Mouse (Mus musculus): ENCODE results near the gene Rnf111. TPM values are rescaled to one million over a fixed set of nuclear protein-coding genes. Genes with fewer than 3 reads are reported as not detected.

The Rnf111 gene
- total and polyA plus RNA-seq, 3 experiments, result 10.4 to 17.6 (median 11.8) TPM

DNA sequence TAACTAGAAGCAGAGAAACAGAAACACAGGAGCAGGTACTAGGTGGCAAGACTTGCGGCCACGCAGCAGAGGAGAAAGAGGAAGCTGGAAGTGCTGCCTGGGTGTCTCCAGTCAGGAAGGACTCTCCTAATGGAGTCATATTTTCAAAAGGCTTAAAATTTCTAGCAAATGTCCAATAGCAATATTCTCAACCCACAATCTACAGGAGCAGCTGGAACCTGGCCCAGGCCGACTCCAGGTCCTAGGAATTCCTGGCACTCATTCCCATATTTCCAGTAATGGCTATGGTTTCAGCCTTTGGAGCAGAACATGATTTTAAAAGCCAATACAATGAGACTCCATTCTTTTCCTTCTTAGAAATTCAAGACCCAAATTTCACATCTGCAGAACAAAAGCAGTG lies 114.0 kb downstream of the Rnf111 start:
- no peaks in the 10 kb centered on the region for H3K79me2 ChIP-seq (replicated peaks; ENCODE audit: control insufficient read depth, extremely low read depth, insufficient read depth, poor library complexity, severe bottlenecking)
- H3K9ac ChIP-seq (ENCODE audit: insufficient read depth, low read depth), result no peak overlapping the region
- H3K4me2 ChIP-seq (ENCODE audit: insufficient read depth, low read depth, poor library complexity, severe bottlenecking), result no peak overlapping the region
- TF ChIP-seq ZC3H11A (IDR thresholded peaks at IDR 0.05; ENCODE audit: low read depth, low read length) (no peak), JUN (IDR thresholded peaks at IDR 0.05; ENCODE audit: insufficient read depth, low read depth, low read length) (no peak), MEF2A (IDR thresholded peaks at IDR 0.05; ENCODE audit: borderline replicate concordance, low read depth, low read length) (no peak), MAFK (IDR thresholded peaks at IDR 0.05; ENCODE audit: insufficient replicate concordance, low read length) (no peak), JUND (conservative IDR thresholded peaks at IDR 0.05; ENCODE audit: low read depth, low read length) (no peak), IRF4 (IDR thresholded peaks at IDR 0.05; ENCODE audit: low read depth, low read length) (no peak), UBTF (IDR thresholded peaks at IDR 0.05; ENCODE audit: low read depth, low read length) (no peak), RAD21 (IDR thresholded peaks at IDR 0.05; ENCODE audit: low read depth, low read length) (no peak), CTCF (conservative IDR thresholded peaks at IDR 0.05 in 1 of 2, IDR thresholded peaks at IDR 0.05 in 1 of 2; ENCODE audit: low read depth in 2 of 2, low read length in 2 of 2) (no peak), KAT2A (IDR thresholded peaks at IDR 0.05; ENCODE audit: insufficient replicate concordance, low read length) (no peak), MYC (IDR thresholded peaks at IDR 0.05; ENCODE audit: low read depth, low read length) (no peak), POLR2A (IDR thresholded peaks at IDR 0.05; ENCODE audit: low read depth, low read length) (no peak), ZNF384 (IDR thresholded peaks at IDR 0.05; ENCODE audit: low read depth, low read length) (no peak), ELF1 (IDR thresholded peaks at IDR 0.05; ENCODE audit: low read depth, low read length) (no peak), BHLHE40 (IDR thresholded peaks at IDR 0.05; ENCODE audit: low read depth, low read length) (no peak), MXI1 (IDR thresholded peaks at IDR 0.05; ENCODE audit: low read depth, low read length) (no peak), CHD2 (IDR thresholded peaks at IDR 0.05; ENCODE audit: low read length) (no peak), USF1 (IDR thresholded peaks at IDR 0.05; ENCODE audit: low read depth, low read length) (no peak)
- H3K27me3 ChIP-seq (replicated peaks), result no peaks in the 10 kb centered on the region
- H3K27ac ChIP-seq (ENCODE audit: insufficient read depth, low read depth), result no peak overlapping the region
- peaks cover 2% of the 10 kb centered on the region for H3K9me3 ChIP-seq (replicated peaks; ENCODE audit: low read length)
- dilution Hi-C loops (cut with MboI; ENCODE audit: extremely low pct_ligation_motif_present, extremely low pct_unique_long_range_greater_than_20kb, low sequenced_read_pairs) (no loop called here), in situ Hi-C loops (cut with MboI; ENCODE audit: low pct_ligation_motif_present, low pct_unique_long_range_greater_than_20kb, low sequenced_read_pairs) (no loop called here)
- H3K4me3 ChIP-seq (replicated peaks in 1 of 3; ENCODE audit: low read depth in 2 of 3, low read length in 2 of 3, poor library complexity in 1 of 3), result no peak overlapping the region
- H3K4me1 ChIP-seq (ENCODE audit: control insufficient read depth in 1 of 2, insufficient read depth in 2 of 2), result 0 out of 4 replicates have a peak, but pooled peaks cover 2% of the 10 kb centered on the region in 2 experiments
- no peak for DNase-seq (ENCODE audit: extremely low read depth)
- peaks cover 69 to 95% of the 10 kb centered on the region in 2 experiments for H3K36me3 ChIP-seq (replicated peaks in 1 of 2; ENCODE audit: control insufficient read depth in 1 of 2, insufficient read depth in 1 of 2, low read length in 1 of 2)

DNA sequence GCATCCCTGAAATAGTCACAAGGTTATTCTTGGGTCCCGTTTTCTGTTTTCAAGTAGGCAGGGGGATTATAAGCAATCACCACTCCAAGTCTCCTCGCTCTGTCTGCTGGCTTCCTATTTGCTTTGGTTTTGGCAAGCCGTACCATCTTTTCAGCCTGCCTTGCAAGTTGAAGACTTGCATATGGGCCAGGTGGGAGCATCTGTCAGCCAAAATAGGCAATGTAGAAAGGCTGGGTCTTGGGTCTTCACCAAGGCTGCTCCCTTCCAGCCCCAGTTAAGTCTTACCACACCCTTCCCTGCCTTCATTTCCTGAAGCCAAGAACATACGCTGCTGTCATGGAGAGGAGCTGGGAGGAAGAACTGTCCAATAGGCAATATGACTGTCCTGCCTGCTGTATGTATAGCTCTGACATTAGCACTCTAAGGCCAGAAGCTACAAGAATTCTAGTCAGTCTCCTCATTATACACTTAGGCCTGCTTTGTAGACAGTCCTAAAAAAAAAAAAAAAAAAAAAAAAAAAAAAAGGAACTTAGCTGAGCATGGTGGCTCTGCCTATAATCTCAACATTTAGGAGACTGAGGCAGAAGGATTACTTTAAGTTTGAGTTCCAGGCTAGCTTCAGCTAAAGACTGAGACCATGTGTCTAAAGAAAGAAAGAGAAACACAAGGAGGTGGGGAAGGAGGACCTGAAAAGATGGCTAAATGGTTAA lies 116.0 kb downstream of the Rnf111 start:
- peaks cover 76 to 96% of the 10 kb centered on the region in 2 experiments for H3K36me3 ChIP-seq (replicated peaks in 1 of 2; ENCODE audit: control insufficient read depth in 1 of 2, insufficient read depth in 1 of 2, low read length in 1 of 2)
- no peak overlapping the region for H3K27ac ChIP-seq (ENCODE audit: insufficient read depth, low read depth)
- TF ChIP-seq MAX (IDR thresholded peaks at IDR 0.05; ENCODE audit: low read length), result no peak
- peak; percentile 63 for TF ChIP-seq ZNF384 (IDR thresholded peaks at IDR 0.05; ENCODE audit: low read depth, low read length)
- 0 out of 4 replicates have a peak, but pooled peaks cover 2% of the 10 kb centered on the region in 2 experiments for H3K4me1 ChIP-seq (ENCODE audit: control insufficient read depth in 1 of 2, insufficient read depth in 2 of 2)
- H3K9me3 ChIP-seq (replicated peaks; ENCODE audit: low read length), result peaks cover 2% of the 10 kb centered on the region
- no peak overlapping the region for H3K4me2 ChIP-seq (ENCODE audit: insufficient read depth, low read depth, poor library complexity, severe bottlenecking)
- DNase-seq (ENCODE audit: extremely low read depth), result no peak
- in situ Hi-C loops (cut with MboI; ENCODE audit: low pct_ligation_motif_present, low pct_unique_long_range_greater_than_20kb, low sequenced_read_pairs), result no loop called here
- no peak overlapping the region for H3K9ac ChIP-seq (ENCODE audit: insufficient read depth, low read depth)
- no peaks in the 10 kb centered on the region for H3K79me2 ChIP-seq (replicated peaks; ENCODE audit: control insufficient read depth, extremely low read depth, insufficient read depth, poor library complexity, severe bottlenecking)
- H3K4me3 ChIP-seq (replicated peaks in 1 of 3; ENCODE audit: low read depth in 2 of 3, low read length in 2 of 3, poor library complexity in 1 of 3), result no peak overlapping the region
- no peaks in the 10 kb centered on the region for H3K27me3 ChIP-seq (replicated peaks)
- dilution Hi-C loops (cut with MboI; ENCODE audit: extremely low pct_ligation_motif_present, extremely low pct_unique_long_range_greater_than_20kb, low sequenced_read_pairs), result no loop called here
